9 mouse cellular contexts compared by ENCODE assay signal in the genomic region with DNA sequence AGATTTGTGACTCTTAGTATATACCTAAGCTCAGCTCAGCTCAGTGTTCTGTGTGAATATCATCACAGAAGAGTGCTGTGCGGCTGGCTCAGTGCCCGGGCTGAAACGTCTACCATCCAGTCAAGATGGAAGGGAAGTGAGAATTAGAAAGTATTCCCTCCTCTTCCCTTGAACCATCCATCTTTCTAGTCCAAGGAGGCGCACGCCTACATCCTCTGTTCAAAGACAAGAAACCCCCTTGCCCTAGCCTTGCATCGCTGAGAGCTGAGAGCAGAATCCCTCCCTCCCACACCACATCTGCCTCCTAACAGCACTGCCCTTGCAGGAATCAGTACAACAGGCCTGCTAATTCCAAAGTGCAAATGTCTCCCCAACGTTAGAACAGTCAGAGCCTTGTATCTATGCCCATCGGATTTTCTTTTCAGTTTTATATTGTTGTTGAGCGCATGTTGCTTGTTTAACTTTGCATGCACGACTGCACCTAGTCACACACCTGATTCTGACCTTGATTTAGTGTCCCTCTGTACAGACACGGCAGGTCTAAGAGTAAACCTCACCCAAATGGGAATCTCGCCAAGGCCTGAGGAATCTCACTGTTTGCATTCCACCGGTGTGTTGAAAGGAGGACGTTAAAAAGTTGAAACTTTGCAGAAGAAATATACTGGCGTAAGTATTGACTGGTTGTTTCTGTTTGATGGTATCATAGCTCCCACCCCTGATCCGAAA.
DNase-seq lines count a peak whose midpoint lies in the region; ATAC-seq lines count a peak whose summit lies in the region.
"Had no signal": no experiment of that assay in that cellular context is flagged by ENCODE, and none has a peak within 500 bp of the region (broad histone marks: within the 10 kb centered on the region; RNA-seq: fewer than 3 reads in every experiment).

No protein-coding gene starts in this region.

- H3K9ac ChIP-seq in embryonic facial prominence, embryonic 15.5 days = no peak overlapping the region

- H3K9me3 ChIP-seq in embryonic facial prominence, embryonic 15.5 days (replicated peaks) = no peaks in the 10 kb centered on the region

- no peak for ATAC-seq in embryonic facial prominence, embryonic 15.5 days (ENCODE audit: insufficient number of reproducible peaks, low FRiP score, low TSS enrichment, low read depth)

- no peaks in the 10 kb centered on the region for H3K36me3 ChIP-seq in embryonic facial prominence, embryonic 15.5 days

- H3K4me2 ChIP-seq in embryonic facial prominence, embryonic 15.5 days (replicated peaks) = no peak overlapping the region

- H3K27me3 ChIP-seq in embryonic facial prominence, embryonic 15.5 days = no peaks in the 10 kb centered on the region

- WGBS in embryonic facial prominence, embryonic 15.5 days = 46% methylated on average over 16 of the region's 16 CpGs

- DNase-seq in heart, adult 11 months = peak; percentile 76
- no peak for DNase-seq in heart, postnatal 25 days (ENCODE audit: low spot score)
- peak; percentile 45 for DNase-seq in kidney, adult 11 months
- DNase-seq in left cerebral cortex, postnatal 10 days (ENCODE audit: extremely low spot score in 1 of 2, low spot score in 2 of 2) = peak; percentile 57 to 72
- peak; percentile 79 for DNase-seq in right cerebral cortex, postnatal 14 days
- DNase-seq in thymus, adult 18-20 months = no peak
- no peak for DNase-seq in adrenal gland, adult 8-10 months

- 0 out of 2 replicates have a peak overlapping the region, but pooled peaks have one; percentile 39 for H3K27ac ChIP-seq in embryonic facial prominence, embryonic 15.5 days (replicated peaks)

- intact Hi-C loops in heart, postnatal 25 days (cut with DNase I) = no loop called here
- intact Hi-C loops in left cerebral cortex, postnatal 10 days (cut with DNase I) = no loop called here

- no peak overlapping the region for H3K4me3 ChIP-seq in embryonic facial prominence, embryonic 15.5 days (replicated peaks)
- H3K4me3 ChIP-seq: myocyte had no signal

- H3K4me1 ChIP-seq in embryonic facial prominence, embryonic 15.5 days = peaks cover 9% of the 10 kb centered on the region; the same call in 1 of the 2 replicates

Comparison
In these comparisons a context has a peak if more than half of its experiments do, and no peak if none do; other contexts are left out.
1. DNase-seq: peak in heart, adult 11 months (single experiment), kidney, adult 11 months (single experiment), left cerebral cortex, postnatal 10 days (2 of 2) and right cerebral cortex, postnatal 14 days (single experiment); none in heart, postnatal 25 days (single experiment), thymus, adult 18-20 months (0 of 2) and adrenal gland, adult 8-10 months (single experiment).